Mouse (Mus musculus) liver, embryonic 14.5 days (tissue): ENCODE results near the gene Slc9a6.

Source experiments
- CTCF ChIP-seq: IDR thresholded peaks from 2 replicates; pipeline ENCODE4 v1.5.1; 2016; ENCODE audit warnings: antibody characterized with exemption, low read depth, control low read depth
- EP300 ChIP-seq: IDR thresholded peaks from 2 replicates; pipeline ENCODE4 v1.6.1; 2016; ENCODE audit warnings: antibody characterized with exemption, low read depth

- TF ChIP-seq EP300 (no peak), CTCF (no peak)
These were observed 11.5 kb upstream of the Slc9a6 start, which contains the start of gene Mmgt1 for GRCm38 (mm10) chrX:56597887-56598640.
